Mouse (Mus musculus): ENCODE measurements at regions not wholly inside any gene's neighbourhood (a gene's known extent, or its start where the extent isn't known, plus 50 kb on each side); places are given as distances from the start of the nearest gene placed in this dataset.
A peak's percentile ranks its signal among the peaks of the same experiment; 100 is the strongest.

DNA sequence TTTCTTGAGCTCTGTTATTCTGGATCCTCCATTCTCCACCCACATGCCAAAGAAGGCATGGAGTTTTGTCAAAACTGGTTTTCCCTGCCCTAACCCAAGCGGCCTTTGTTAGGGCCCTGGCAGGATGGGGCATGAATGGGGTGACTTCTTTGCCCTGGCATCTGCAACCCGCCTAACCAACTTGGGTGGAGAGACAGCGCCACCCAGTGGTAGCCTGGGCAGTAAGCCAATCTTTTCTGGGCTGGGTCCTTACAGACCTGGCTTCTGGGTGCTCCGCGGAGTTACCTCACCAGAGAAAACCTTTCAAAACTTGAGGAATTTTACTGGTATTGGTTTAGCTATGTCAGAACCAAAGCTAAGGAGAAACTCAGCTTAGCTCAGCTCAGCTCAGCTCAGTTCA is 51.8 kb upstream of the Pja1 start:
- ATAC-seq (replicated peaks in 1 of 2; ENCODE audit: insufficient read depth in 1 of 2, low FRiP score in 2 of 2, low TSS enrichment in 1 of 2, low read depth in 1 of 2, poor library complexity in 2 of 2, severe bottlenecking in 2 of 2) = peak; percentile 82 to 86; a peak in 3 of 4 replicates

DNA sequence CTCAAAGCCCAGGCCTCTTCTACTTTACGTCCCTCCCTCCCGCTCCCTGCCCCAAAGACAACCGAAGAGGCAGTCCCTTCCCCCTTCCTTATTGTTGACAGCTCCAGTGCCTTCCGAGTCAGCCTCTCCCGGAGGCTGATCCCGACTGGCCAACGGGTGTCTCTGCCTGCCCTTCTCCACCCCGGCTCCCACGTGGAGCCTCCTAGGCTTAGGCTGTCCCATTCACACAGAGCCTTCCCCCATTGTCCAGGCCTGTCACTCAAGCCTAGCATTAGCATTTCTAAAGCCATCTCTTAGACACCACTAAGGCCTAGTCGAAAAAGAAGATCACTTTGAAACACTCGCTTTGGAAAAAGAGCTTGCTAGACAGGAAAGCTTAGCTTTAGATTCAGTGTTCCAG is 51.2 kb upstream of the Pja1 start:
- no peak for ATAC-seq (replicated peaks in 1 of 2; ENCODE audit: insufficient read depth in 1 of 2, low FRiP score in 2 of 2, low TSS enrichment in 1 of 2, low read depth in 1 of 2, poor library complexity in 2 of 2, severe bottlenecking in 2 of 2)

DNA sequence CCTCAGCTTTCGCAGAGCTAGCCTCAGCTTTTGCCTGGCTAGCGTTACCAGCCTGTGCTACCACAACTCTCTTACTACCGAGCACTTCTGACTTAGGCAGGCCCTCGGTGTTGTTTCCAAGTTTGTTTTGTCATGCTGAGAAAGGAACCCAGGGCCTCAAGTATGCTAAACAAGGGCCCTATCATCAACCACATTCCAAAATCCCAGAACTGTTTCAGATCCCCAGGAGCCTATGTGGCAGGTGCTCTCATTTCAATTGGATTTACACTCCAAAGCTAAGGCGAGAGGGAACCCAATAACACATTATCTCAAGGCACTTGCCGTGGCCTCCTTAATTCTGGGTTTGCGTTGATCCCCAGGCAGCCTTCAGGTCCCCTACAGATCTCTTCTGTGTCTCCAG is 50.8 kb upstream of the Pja1 start:
- ATAC-seq (replicated peaks in 1 of 2; ENCODE audit: insufficient read depth in 1 of 2, low FRiP score in 2 of 2, low TSS enrichment in 1 of 2, low read depth in 1 of 2, poor library complexity in 2 of 2, severe bottlenecking in 2 of 2) = no peak

Data from hematopoietic stem cell, adult 5-6 weeks (primary cell).